Mouse (Mus musculus) bone marrow, adult 2 months (tissue): ENCODE results near the gene Hs3st1.

Experiments
- CTCF ChIP-seq: fragments of 200-500 bp; IDR thresholded peaks from 2 replicates; pipeline ENCODE4 v1.5.1; 2011; ENCODE audit warnings: low read length, control low read depth; ENCODE audit not compliant: control insufficient read depth, insufficient read depth
- POLR2A ChIP-seq: fragments of 200-500 bp; IDR thresholded peaks from 2 replicates; pipeline ENCODE4 v1.6.1; 2011; ENCODE audit warnings: low read depth, mild to moderate bottlenecking, control low read depth, low read length, borderline replicate concordance; ENCODE audit not compliant: control insufficient read depth

- TF ChIP-seq CTCF (no peak), POLR2A (no peak)
Measured at GRCm38 (mm10) chr5:39803457-39803856, 48.2 kb upstream of the Hs3st1 start.
